ENCODE assay signal across 31 mouse cellular contexts in genomic region chr5:35723900-35724299, GRCm38 (mm10). TPM values are rescaled to one million over a fixed set of nuclear protein-coding genes. Genes with fewer than 3 reads are reported as not detected.
A peak's percentile ranks its signal among the peaks of the same experiment; 100 is the strongest.
DNase-seq lines count a peak whose midpoint lies in the region; ATAC-seq lines count a peak whose summit lies in the region.
"Had no signal": no experiment of that assay in that cellular context is flagged by ENCODE, and none has a peak within 500 bp of the region (broad histone marks: within the 10 kb centered on the region; RNA-seq: fewer than 3 reads in every experiment).

No protein-coding gene starts in this region.

- no peaks in the 10 kb centered on the region for H3K27me3 ChIP-seq in heart, embryonic 13.5 days (replicated peaks)
- no peaks in the 10 kb centered on the region for H3K27me3 ChIP-seq in heart, embryonic 12.5 days (replicated peaks)
- H3K27me3 ChIP-seq: CH12.LX; embryonic facial prominence, embryonic 12.5 days; embryonic facial prominence, embryonic 15.5 days; heart, embryonic 15.5 days; hindbrain, embryonic 13.5 days; intestine, embryonic 15.5 days; Patski had no signal

- 70% methylated on average over 5 of the region's 5 CpGs for WGBS in heart, embryonic 13.5 days
- 66% methylated on average over 5 of the region's 5 CpGs for WGBS in heart, embryonic 12.5 days

- 0 out of 2 replicates have a peak overlapping the region, but pooled peaks have one; percentile 73 for H3K27ac ChIP-seq in heart, embryonic 13.5 days (replicated peaks)
- H3K27ac ChIP-seq in heart, embryonic 12.5 days (ENCODE audit: poor library complexity, severe bottlenecking) = no peak overlapping the region
- H3K27ac ChIP-seq: embryonic facial prominence, embryonic 12.5 days; embryonic facial prominence, embryonic 15.5 days; hindbrain, embryonic 10.5 days; hindbrain, embryonic 13.5 days; intestine, embryonic 15.5 days had no signal

- H3K4me1 ChIP-seq in heart, embryonic 13.5 days = peaks cover 57% of the 10 kb centered on the region
- H3K4me1 ChIP-seq in heart, embryonic 12.5 days (replicated peaks) = peaks cover 49% of the 10 kb centered on the region
- H3K4me1 ChIP-seq: hindbrain, embryonic 13.5 days had no signal

- 0 out of 2 replicates have a peak, but pooled peaks cover 4% of the 10 kb centered on the region for H3K36me3 ChIP-seq in heart, embryonic 13.5 days
- H3K36me3 ChIP-seq in heart, embryonic 12.5 days = no peaks in the 10 kb centered on the region
- H3K36me3 ChIP-seq: embryonic facial prominence, embryonic 12.5 days; embryonic facial prominence, embryonic 15.5 days; G1E; heart, embryonic 15.5 days; hindbrain, embryonic 10.5 days; hindbrain, embryonic 13.5 days; intestine, embryonic 15.5 days had no signal

- H3K4me3 ChIP-seq in heart, embryonic 13.5 days = no peak overlapping the region
- no peak overlapping the region for H3K4me3 ChIP-seq in heart, embryonic 12.5 days
- H3K4me3 ChIP-seq: embryonic facial prominence, embryonic 12.5 days; embryonic facial prominence, embryonic 15.5 days; heart, embryonic 15.5 days; hindbrain, embryonic 10.5 days; hindbrain, embryonic 13.5 days; intestine, embryonic 15.5 days had no signal

- H3K9ac ChIP-seq in heart, embryonic 13.5 days = no peak overlapping the region
- no peak overlapping the region for H3K9ac ChIP-seq in heart, embryonic 12.5 days
- H3K9ac ChIP-seq: embryonic facial prominence, embryonic 12.5 days; embryonic facial prominence, embryonic 15.5 days; forebrain, postnatal 0 days; heart, embryonic 15.5 days; hindbrain, embryonic 13.5 days; intestine, embryonic 15.5 days had no signal

- no peak for ATAC-seq in heart, embryonic 13.5 days (ENCODE audit: extremely low read depth, insufficient number of reproducible peaks, low FRiP score, low TSS enrichment)
- ATAC-seq in heart, embryonic 12.5 days (ENCODE audit: insufficient number of reproducible peaks, low FRiP score) = no peak
- ATAC-seq: forebrain, embryonic 14.5 days; forebrain, postnatal 0 days; hindbrain, embryonic 16.5 days; intestine, embryonic 15.5 days; Patski had no signal

- intact Hi-C loops in heart, postnatal 36 days (cut with DNase I) = no loop called here

- no peak overlapping the region for H3K4me2 ChIP-seq in heart, embryonic 13.5 days
- H3K4me2 ChIP-seq in heart, embryonic 12.5 days = no peak overlapping the region
- H3K4me2 ChIP-seq: embryonic facial prominence, embryonic 12.5 days; embryonic facial prominence, embryonic 15.5 days; heart, embryonic 15.5 days; hindbrain, embryonic 13.5 days; intestine, embryonic 15.5 days had no signal

- DNase-seq in heart, adult 11 months = peak; percentile 86
- no peak for DNase-seq in heart, postnatal 36 days
- peak; percentile 34 for DNase-seq in ovary, postnatal 36 days (ENCODE audit: low spot score)
- no peak for DNase-seq in ovary, postnatal 14 days (ENCODE audit: low spot score)
- DNase-seq: adrenal gland, postnatal 10 days; adrenal gland, postnatal 36 days; B cell, adult 2 months; cerebellum, adult 11 months; cerebellum, adult 2 months; cerebellum, adult 9-11 months; cerebellum, postnatal 25 days; forebrain, postnatal 0 days; gastrocnemius, postnatal 10 days; gastrocnemius, postnatal 36 days; heart, postnatal 14 days; kidney, adult 11 months had no signal

- no peaks in the 10 kb centered on the region for H3K9me3 ChIP-seq in heart, embryonic 13.5 days
- no peaks in the 10 kb centered on the region for H3K9me3 ChIP-seq in heart, embryonic 12.5 days (replicated peaks)
- H3K9me3 ChIP-seq: embryonic facial prominence, embryonic 12.5 days; embryonic facial prominence, embryonic 15.5 days; G1E; heart, embryonic 15.5 days; hindbrain, embryonic 10.5 days; hindbrain, embryonic 13.5 days; intestine, embryonic 15.5 days had no signal

RNA-seq across cellular contexts. Expression of gene Sh3tc1, which starts 15.9 kb away (rescaled TPM):
- total RNA-seq in heart, postnatal 36 days (2021) = 1 to 10 TPM; 7.0 to 9.9 TPM
- 9.2 and 9.7 TPM in 2 replicates for polyA plus RNA-seq in heart, embryonic 13.5 days (2015; fragmentation: Nextera tagmentation; extraction: Ambion mirVana)
- 10.0 and 10.4 TPM in 2 replicates for polyA plus RNA-seq in heart, embryonic 12.5 days (2016; fragmentation: Nextera tagmentation; extraction: Ambion mirVana)

RNA-seq across cellular contexts. Expression of gene Ablim2, which starts 33.8 kb away (rescaled TPM):
- total RNA-seq in heart, postnatal 36 days (2021) = 10 to 100 TPM; 20.7 to 21.0 TPM
- 4.9 and 5.1 TPM in 2 replicates for polyA plus RNA-seq in heart, embryonic 13.5 days (2015; fragmentation: Nextera tagmentation; extraction: Ambion mirVana)
- polyA plus RNA-seq in heart, embryonic 12.5 days (2016; fragmentation: Nextera tagmentation; extraction: Ambion mirVana) = 3.8 and 3.9 TPM in 2 replicates
- total RNA-seq: common myeloid progenitor, adult 5-6 weeks had no signal
- polyA plus RNA-seq: G1E had no signal

RNA-seq across cellular contexts. Expression of gene Htra3, which starts 44.3 kb away (rescaled TPM):
- total RNA-seq in heart, postnatal 36 days (2021) = 100 to 1,000 TPM; 105 to 136 TPM
- polyA plus RNA-seq in heart, embryonic 13.5 days (2015; fragmentation: Nextera tagmentation; extraction: Ambion mirVana) = 6.3 and 7.2 TPM in 2 replicates
- 4.3 and 4.8 TPM in 2 replicates for polyA plus RNA-seq in heart, embryonic 12.5 days (2016; fragmentation: Nextera tagmentation; extraction: Ambion mirVana)
- total RNA-seq: CH12.LX; common myeloid progenitor, adult 5-6 weeks; G1E; granulocyte monocyte progenitor cell, adult 5-6 weeks had no signal
- polyA plus RNA-seq: G1E had no signal

Comparison
In these comparisons a context has a peak if more than half of its experiments do, and no peak if none do; other contexts are left out.
1. DNase-seq: peak in heart, adult 11 months (single experiment) and ovary, postnatal 36 days (single experiment); none in heart, postnatal 36 days (0 of 2) and ovary, postnatal 14 days (single experiment).